Mouse (Mus musculus): ENCODE data around the gene Dbn1.

The Dbn1 gene

DNA sequence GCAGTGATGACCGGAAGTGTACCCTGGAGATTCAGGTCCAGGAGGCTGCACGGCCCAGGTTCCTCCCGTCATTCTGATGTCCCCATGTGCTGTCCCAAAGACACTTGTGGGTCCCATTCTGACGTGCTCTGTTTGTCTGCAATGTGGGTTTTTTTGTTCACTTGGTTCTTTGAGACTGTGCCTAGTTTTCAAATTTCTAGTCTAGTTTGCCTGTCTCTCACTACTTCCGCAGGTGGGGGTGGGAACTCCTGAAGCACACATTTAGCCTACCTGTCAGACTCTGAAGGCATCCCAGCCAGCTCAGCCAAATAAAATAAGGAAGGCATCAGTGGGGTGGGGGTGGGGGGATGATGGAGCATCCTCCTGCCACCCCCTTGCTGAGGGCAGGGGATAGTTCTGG lies 39.8 kb downstream of the Dbn1 start:
- DNase-seq = no peak

- peak; percentile 97 for DNase-seq
Observed at GRCm38 (mm10) chr13:55447543-55447943, 40.4 kb downstream of the Dbn1 start.

- DNase-seq = peak; percentile 94
Observed at GRCm38 (mm10) chr13:55446483-55447105, 41.3 kb downstream of the Dbn1 start.

GRCm38 (mm10) chr13:55445361-55446091 lies 42.4 kb downstream of the Dbn1 start:
- DNase-seq = no peak

DNA sequence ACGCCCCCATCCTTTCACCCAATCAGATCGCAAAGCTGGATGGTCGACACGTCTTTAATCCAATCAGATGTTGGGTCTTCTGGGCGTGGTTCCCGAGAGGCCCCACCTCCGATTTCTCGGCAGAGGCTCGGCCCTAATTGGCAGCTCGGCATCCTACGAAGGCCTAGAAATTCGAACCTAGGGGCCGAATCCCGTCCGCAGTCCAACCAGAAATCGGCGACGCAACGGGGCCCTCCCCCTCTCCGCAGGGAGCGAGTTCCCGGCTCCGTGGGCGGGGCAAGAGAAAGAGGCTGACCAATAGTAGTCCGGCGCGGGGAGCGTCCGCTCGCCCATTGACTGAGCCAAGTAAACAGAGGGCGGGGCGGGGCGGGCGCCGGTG lies 43.0 kb downstream of the Dbn1 start, which contains the start of gene Grk6:
Grk6 (plus strand) TSS at position 136 of the 379 bp plus-strand sequence.
- DNase-seq = peak; percentile 100

DNA sequence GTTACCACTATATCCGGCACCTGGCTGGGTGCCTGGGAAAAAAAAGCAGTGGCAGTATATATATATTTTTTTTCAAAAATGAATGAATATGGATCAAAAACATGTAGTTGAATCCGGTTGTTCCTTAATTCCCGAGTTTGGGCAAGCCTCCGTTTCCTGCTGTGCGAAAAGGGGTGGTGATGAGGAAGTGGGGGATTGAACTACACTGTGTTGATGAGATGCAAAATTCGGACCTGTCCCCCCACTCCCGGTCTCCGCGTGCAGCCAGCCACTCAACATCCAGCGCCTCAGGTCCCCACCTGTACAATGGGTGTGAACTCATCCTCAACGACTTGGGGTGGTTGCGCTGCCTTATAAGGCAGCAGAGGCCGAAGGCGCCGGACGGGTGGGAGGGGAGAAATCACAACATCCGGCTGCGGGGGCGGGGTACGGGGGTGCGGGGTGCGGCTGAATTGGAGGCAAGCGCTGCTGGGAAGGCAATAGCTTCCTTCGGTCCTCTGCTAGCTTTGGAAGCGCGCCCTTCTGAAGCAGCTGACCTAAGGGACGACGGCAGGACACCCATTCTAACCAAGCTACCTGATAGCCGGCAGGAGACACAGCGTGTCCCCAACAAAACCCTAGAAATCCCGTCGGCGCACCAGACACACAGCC lies 43.5 kb downstream of the Dbn1 start:
- no peak for DNase-seq

DNA sequence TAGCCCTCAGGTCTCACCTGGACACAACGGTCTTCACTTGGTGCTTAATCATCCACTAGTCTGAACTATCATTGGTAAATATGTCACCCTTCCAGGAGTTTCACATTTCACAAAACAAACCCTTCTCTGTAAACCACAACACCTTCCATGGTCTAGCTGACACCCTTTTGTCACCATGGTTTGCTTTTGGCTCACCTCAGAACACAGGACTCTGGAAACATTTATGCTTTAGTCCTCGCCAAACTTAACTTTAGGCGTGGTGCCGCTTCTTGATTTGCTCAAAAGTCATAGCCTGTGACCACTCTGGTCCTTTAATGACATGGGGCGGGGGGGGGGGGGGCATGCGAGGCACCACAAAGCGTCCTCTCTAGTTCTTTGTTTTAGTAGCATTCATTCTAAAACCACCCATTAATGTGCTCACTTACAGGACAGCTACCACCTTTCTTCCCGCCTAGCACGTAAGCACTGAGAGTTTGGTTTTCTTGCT lies 44.1 kb downstream of the Dbn1 start:
- no peak for DNase-seq

- peak; percentile 94 for DNase-seq
Observed at GRCm38 (mm10) chr13:55437111-55437629, 50.7 kb downstream of the Dbn1 start.

GRCm38 (mm10) chr13:55431889-55432685 lies 55.8 kb downstream of the Dbn1 start:
- peak; percentile 92 for DNase-seq

- no peak for DNase-seq
Observed at GRCm38 (mm10) chr13:55430566-55430965, 57.3 kb downstream of the Dbn1 start.

GRCm38 (mm10) chr13:55429226-55429888 lies 58.6 kb downstream of the Dbn1 start:
- peak; percentile 99 for DNase-seq

- no peak for DNase-seq
Observed at GRCm38 (mm10) chr13:55426613-55427012, 61.3 kb downstream of the Dbn1 start, which contains the start of gene F12. F12 (minus strand) TSS chr13:55426793.

Data from heart, adult 11 months (tissue).